Mouse (Mus musculus): ENCODE measurements around the gene Trp53rkb. TPM values are rescaled to one million over a fixed set of nuclear protein-coding genes. Genes with fewer than 3 reads are reported as not detected.

Trp53rkb gene
- polyA plus RNA-seq, 1 experiment from 2014 or later, result 4.3 TPM

- H3K27me3 ChIP-seq, result no peaks in the 10 kb centered on the region
- H3K27ac ChIP-seq, result no peak overlapping the region
- H3K9me3 ChIP-seq (replicated peaks), result no peaks in the 10 kb centered on the region
- WGBS, result 76% methylated on average over 11 of the region's 11 CpGs
- H3K4me3 ChIP-seq, result no peak overlapping the region
- H3K4me1 ChIP-seq (replicated peaks), result peaks cover under 1% of the 10 kb centered on the region; the same call in 1 of the 2 replicates
- H3K4me2 ChIP-seq, result no peak overlapping the region
- peaks cover 21% of the 10 kb centered on the region for H3K36me3 ChIP-seq
- no peak overlapping the region for H3K9ac ChIP-seq
- ATAC-seq (replicated peaks; ENCODE audit: insufficient number of reproducible peaks, insufficient read depth, low FRiP score, low read depth), result no peak
Observed at GRCm38 (mm10) chr2:166799615-166800472, 7.5 kb downstream of the Trp53rkb start.

- Histone ChIP-seq H3K4me1 (replicated peaks) (no peaks in the 10 kb centered on the region), H3K4me2 (no peak overlapping the region), H3K9me3 (replicated peaks) (no peaks in the 10 kb centered on the region), H3K9ac (no peak overlapping the region), H3K4me3 (no peak overlapping the region), H3K27me3 (no peaks in the 10 kb centered on the region), H3K27ac (no peak overlapping the region), H3K36me3 (peaks cover 21% of the 10 kb centered on the region)
- ATAC-seq (replicated peaks; ENCODE audit: insufficient number of reproducible peaks, insufficient read depth, low FRiP score, low read depth), result no peak
- WGBS, result 86% methylated on average over 7 of the region's 7 CpGs
Observed at GRCm38 (mm10) chr2:166800473-166800857, 8.1 kb downstream of the Trp53rkb start.

GRCm38 (mm10) chr2:166801436-166801835, 9.1 kb downstream of the Trp53rkb start:
- no peak for ATAC-seq (replicated peaks; ENCODE audit: insufficient number of reproducible peaks, insufficient read depth, low FRiP score, low read depth)
- H3K27ac ChIP-seq, result no peak overlapping the region
- H3K27me3 ChIP-seq, result no peaks in the 10 kb centered on the region
- H3K4me3 ChIP-seq, result no peak overlapping the region
- WGBS, result 65% methylated on average over 2 of the region's 2 CpGs
- peaks cover 18% of the 10 kb centered on the region for H3K36me3 ChIP-seq
- H3K9me3 ChIP-seq (replicated peaks), result no peaks in the 10 kb centered on the region
- peaks cover 5% of the 10 kb centered on the region for H3K4me1 ChIP-seq (replicated peaks)
- H3K9ac ChIP-seq, result no peak overlapping the region
- H3K4me2 ChIP-seq, result no peak overlapping the region

- H3K9me3 ChIP-seq (replicated peaks), result no peaks in the 10 kb centered on the region
- 0 out of 2 replicates have a peak, but pooled peaks cover under 1% of the 10 kb centered on the region for H3K36me3 ChIP-seq
- H3K27me3 ChIP-seq, result no peaks in the 10 kb centered on the region
- no peak for ATAC-seq (replicated peaks; ENCODE audit: insufficient number of reproducible peaks, insufficient read depth, low FRiP score, low read depth)
- no peak overlapping the region for H3K4me2 ChIP-seq
- H3K4me1 ChIP-seq (replicated peaks), result peaks cover 19% of the 10 kb centered on the region
- no peak overlapping the region for H3K4me3 ChIP-seq
- WGBS, result 78% methylated on average over 3 of the region's 3 CpGs
- no peak overlapping the region for H3K27ac ChIP-seq
- no peak overlapping the region for H3K9ac ChIP-seq
Observed at GRCm38 (mm10) chr2:166803298-166803697, 11.0 kb downstream of the Trp53rkb start.

GRCm38 (mm10) chr2:166805250-166806172, 13.2 kb downstream of the Trp53rkb start, which contains the start of gene Arfgef2:
Gene Arfgef2 (plus strand): TSS chr2:166805588.
- H3K4me2 ChIP-seq, result peak within 1 kb of the TSS; percentile 82
- no peaks in the 10 kb centered on the region for H3K27me3 ChIP-seq
- WGBS, result under 1% methylated on average over 76 of the region's 76 CpGs
- H3K9me3 ChIP-seq (replicated peaks), result no peaks in the 10 kb centered on the region
- H3K27ac ChIP-seq, result peak within 1 kb of the TSS; percentile 87
- H3K4me1 ChIP-seq (replicated peaks), result peaks cover 19% of the 10 kb centered on the region
- peak within 1 kb of the TSS; percentile 74 for H3K4me3 ChIP-seq
- H3K36me3 ChIP-seq, result no peaks in the 10 kb centered on the region
- ATAC-seq (replicated peaks; ENCODE audit: insufficient number of reproducible peaks, insufficient read depth, low FRiP score, low read depth), result peak; percentile 91
- peak within 1 kb of the TSS; percentile 93 for H3K9ac ChIP-seq

GRCm38 (mm10) chr2:166806173-166806705, 13.9 kb downstream of the Trp53rkb start:
- Histone ChIP-seq H3K4me2 (peak overlapping the region; percentile 82), H3K9me3 (replicated peaks) (no peaks in the 10 kb centered on the region), H3K9ac (peak overlapping the region; percentile 93), H3K4me1 (replicated peaks) (peaks cover 19% of the 10 kb centered on the region), H3K27ac (peak overlapping the region; percentile 87), H3K27me3 (no peaks in the 10 kb centered on the region), H3K36me3 (no peaks in the 10 kb centered on the region), H3K4me3 (peak overlapping the region; percentile 74)
- ATAC-seq (replicated peaks; ENCODE audit: insufficient number of reproducible peaks, insufficient read depth, low FRiP score, low read depth), result no peak
- WGBS, result 15% methylated on average over 14 of the region's 14 CpGs

GRCm38 (mm10) chr2:166806813-166807212, 14.5 kb downstream of the Trp53rkb start:
- 71% methylated on average over 6 of the region's 6 CpGs for WGBS
- Histone ChIP-seq H3K9me3 (replicated peaks) (no peaks in the 10 kb centered on the region), H3K36me3 (no peaks in the 10 kb centered on the region), H3K27me3 (no peaks in the 10 kb centered on the region), H3K4me3 (peak overlapping the region; percentile 74), H3K4me2 (peak overlapping the region; percentile 82), H3K4me1 (replicated peaks) (peaks cover 19% of the 10 kb centered on the region), H3K9ac (peak overlapping the region; percentile 93), H3K27ac (no peak overlapping the region)
- no peak for ATAC-seq (replicated peaks; ENCODE audit: insufficient number of reproducible peaks, insufficient read depth, low FRiP score, low read depth)

- WGBS, result 91% methylated on average over 5 of the region's 5 CpGs
- peaks cover 19% of the 10 kb centered on the region for H3K4me1 ChIP-seq (replicated peaks)
- ATAC-seq (replicated peaks; ENCODE audit: insufficient number of reproducible peaks, insufficient read depth, low FRiP score, low read depth), result no peak
- no peak overlapping the region for H3K9ac ChIP-seq
- no peak overlapping the region for H3K4me2 ChIP-seq
- no peak overlapping the region for H3K4me3 ChIP-seq
- H3K27me3 ChIP-seq, result no peaks in the 10 kb centered on the region
- no peaks in the 10 kb centered on the region for H3K9me3 ChIP-seq (replicated peaks)
- no peak overlapping the region for H3K27ac ChIP-seq
- no peaks in the 10 kb centered on the region for H3K36me3 ChIP-seq
Observed at GRCm38 (mm10) chr2:166809499-166809898, 17.2 kb downstream of the Trp53rkb start.

GRCm38 (mm10) chr2:166810821-166811220, 18.5 kb downstream of the Trp53rkb start:
- no peak overlapping the region for H3K4me2 ChIP-seq
- H3K27ac ChIP-seq, result no peak overlapping the region
- H3K9me3 ChIP-seq (replicated peaks), result no peaks in the 10 kb centered on the region
- H3K4me3 ChIP-seq, result no peak overlapping the region
- no peaks in the 10 kb centered on the region for H3K36me3 ChIP-seq
- H3K4me1 ChIP-seq (replicated peaks), result peaks cover 19% of the 10 kb centered on the region
- H3K9ac ChIP-seq, result no peak overlapping the region
- 88% methylated on average over 10 of the region's 10 CpGs for WGBS
- no peak for ATAC-seq (replicated peaks; ENCODE audit: insufficient number of reproducible peaks, insufficient read depth, low FRiP score, low read depth)
- H3K27me3 ChIP-seq, result no peaks in the 10 kb centered on the region

GRCm38 (mm10) chr2:166818463-166819143, 26.3 kb downstream of the Trp53rkb start:
- H3K4me3 ChIP-seq, result no peak overlapping the region
- no peaks in the 10 kb centered on the region for H3K9me3 ChIP-seq (replicated peaks)
- 81% methylated on average over 9 of the region's 9 CpGs for WGBS
- no peak overlapping the region for H3K4me2 ChIP-seq
- H3K36me3 ChIP-seq, result no peaks in the 10 kb centered on the region
- no peak overlapping the region for H3K9ac ChIP-seq
- no peaks in the 10 kb centered on the region for H3K27me3 ChIP-seq
- H3K4me1 ChIP-seq (replicated peaks), result peaks cover 37% of the 10 kb centered on the region
- no peak overlapping the region for H3K27ac ChIP-seq
- ATAC-seq (replicated peaks; ENCODE audit: insufficient number of reproducible peaks, insufficient read depth, low FRiP score, low read depth), result no peak

All from heart, embryonic 15.5 days (tissue).